Mouse (Mus musculus): ENCODE measurements at regions not wholly inside any gene's neighbourhood (a gene's known extent, or its start where the extent isn't known, plus 50 kb on each side); places are given as distances from the start of the nearest gene placed in this dataset.

DNA sequence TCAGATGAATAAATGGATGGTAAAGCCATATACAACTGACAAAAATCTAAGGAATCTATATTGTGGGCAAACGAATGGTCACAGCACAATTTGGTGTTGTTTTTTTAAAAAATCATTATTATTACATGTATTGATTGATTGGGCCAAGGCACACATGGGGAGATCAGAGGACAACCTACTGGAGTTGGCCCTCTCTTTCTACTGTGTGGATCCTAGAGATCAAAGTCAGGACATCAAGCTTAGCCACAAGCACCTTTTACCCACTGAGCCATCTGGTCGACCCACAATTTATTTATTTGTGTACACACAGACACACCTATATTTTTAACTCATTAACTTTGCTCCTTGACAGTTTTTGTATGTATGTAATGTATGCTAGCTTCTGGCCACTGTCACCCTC, 89.7 kb upstream of the Tbx3 start:
- no peak for DNase-seq (ENCODE audit: low spot score)

DNA sequence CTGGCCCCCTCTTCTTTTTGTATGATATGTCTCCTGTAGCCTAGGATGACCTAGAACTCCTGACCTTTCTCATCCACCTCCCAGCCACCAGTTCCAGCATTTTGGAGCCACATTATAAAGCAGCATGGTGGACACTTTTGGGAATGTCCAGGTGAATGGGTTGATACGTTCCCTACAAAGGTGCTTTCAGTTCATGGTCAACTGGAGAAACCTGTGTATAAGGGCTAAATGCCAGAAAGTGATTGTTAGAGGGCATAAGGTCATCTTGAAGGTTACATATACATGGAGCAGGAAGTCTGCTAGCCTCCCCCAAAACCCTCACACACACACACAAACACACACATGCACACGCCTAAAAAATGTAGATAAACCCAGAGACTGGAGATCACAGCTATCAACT, 86.1 kb upstream of the Tbx3 start:
- DNase-seq (ENCODE audit: low spot score): no peak

DNA sequence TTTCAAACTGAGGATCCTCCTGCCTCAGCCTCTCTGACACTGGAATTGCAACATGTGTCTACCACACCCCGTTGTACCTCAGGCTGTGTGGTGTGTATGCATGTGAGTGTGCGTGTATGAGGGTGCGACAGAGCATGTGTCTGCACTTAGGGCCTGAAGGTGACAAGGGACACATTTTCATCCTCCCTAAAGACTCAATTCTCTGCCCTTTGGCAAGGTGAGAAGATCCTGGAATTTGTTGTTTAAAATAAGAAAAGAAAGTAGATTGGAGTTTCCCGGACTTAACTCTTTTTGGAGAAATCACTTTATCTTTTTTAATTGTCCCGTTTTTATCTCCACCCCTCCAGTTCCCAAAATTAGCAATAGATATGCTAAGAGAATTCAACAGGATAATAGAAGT, 85.6 kb upstream of the Tbx3 start:
- no peak for DNase-seq (ENCODE audit: low spot score)

DNA sequence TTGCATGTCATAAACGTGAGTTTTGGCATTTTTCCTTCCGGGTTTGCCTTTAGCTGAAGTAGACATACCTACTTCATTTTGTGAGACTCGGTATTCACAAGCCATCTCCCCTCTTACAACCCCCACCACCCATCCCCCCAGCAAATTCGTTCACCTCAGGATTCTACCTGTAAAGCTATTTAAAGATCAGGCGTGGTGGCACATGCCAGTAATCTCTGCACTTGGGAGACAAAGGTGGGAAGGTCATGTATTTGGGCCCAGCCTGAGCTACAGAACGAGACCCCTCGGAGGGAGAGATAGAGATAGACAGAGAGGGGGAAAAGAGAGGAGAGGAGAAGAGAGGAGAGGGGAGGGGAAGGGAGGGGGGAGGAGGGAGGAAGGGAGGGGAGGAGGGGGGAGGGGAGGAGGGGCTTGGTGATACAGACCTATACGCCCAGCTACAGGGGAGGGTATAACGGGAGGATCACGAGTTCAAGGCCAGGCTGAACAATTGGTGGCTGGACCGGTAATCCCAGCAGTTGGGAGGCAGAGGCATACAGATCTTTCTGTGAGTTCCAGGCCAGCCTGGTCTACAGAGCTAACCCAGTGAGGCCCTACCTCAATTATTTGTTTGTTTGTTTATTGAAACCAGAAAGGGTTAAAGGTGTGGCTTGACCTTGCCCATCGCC, 83.9 kb upstream of the Tbx3 start:
- no peak for DNase-seq (ENCODE audit: low spot score)

DNA sequence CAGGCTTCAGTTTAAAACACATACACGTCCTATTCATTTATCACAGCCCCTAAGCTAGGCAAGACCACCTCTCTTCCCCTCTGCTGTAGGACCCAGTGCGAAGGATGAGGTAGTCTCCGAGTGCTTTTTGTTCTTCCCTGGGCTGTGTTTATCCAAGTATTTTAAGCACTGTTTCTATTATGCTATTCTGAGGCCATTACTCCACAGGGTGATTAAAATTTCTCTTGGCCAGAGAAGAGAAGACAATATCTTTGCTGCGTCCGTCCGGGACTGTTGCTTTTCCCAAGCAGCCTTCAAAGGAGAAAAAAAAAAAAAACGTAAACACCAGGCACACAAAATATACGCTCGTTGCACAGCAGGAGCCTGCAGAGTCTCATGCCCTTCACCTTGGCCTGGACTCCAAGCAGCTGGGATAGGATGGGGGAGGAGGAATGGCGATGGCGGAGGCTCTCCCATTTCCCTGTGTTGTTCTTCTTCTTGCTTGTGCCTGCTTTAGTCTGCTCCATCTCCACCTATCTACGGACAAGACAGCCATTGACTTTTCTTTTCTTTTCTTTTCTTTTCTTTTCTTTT, 83.1 kb upstream of the Tbx3 start:
- DNase-seq (ENCODE audit: low spot score): no peak

DNA sequence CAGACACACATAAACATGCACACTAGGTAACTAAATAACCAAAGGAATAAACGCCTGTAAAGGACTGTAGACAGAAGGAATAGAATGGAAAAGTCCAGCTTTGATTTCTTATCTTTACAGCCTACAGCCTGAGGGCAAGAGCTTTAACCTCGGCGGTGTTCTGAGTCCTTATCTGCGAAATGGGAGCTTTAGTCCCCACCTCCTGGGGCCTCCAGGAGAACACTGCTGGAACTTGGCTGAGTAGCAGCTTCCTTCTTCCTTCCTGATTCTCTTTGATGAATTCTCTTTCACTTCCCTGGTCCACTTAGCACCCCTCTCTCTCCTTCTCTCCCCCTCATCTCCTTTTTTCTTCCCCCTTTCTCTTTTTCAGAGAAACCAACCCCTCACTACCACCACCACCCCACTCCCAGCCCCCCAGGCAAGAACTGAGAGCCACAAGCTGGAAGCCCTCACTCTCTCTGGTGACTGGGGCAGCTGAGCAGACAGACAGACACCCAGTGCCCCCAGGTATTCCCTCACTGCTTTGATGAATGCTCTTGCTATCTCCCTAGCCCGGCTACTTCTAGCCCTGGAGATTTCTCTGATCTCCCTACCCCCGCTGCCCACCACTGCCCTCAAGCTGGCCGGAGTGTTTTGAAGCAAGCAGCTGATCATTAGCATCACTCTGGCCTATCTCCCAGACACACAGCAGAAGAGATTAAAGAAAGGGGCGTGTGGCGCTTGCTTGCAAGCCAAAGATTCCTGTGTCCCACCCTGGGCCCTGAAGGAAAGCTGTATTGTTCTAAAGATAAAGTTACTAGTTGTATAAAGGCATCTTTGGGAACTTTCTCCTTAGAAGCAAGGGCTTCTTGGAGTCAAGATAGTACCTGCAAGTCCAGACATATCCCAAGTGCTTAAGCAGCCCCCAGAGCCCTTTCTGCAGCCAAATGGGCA, 81.9 kb upstream of the Tbx3 start:
- DNase-seq (ENCODE audit: low spot score): no peak

DNA sequence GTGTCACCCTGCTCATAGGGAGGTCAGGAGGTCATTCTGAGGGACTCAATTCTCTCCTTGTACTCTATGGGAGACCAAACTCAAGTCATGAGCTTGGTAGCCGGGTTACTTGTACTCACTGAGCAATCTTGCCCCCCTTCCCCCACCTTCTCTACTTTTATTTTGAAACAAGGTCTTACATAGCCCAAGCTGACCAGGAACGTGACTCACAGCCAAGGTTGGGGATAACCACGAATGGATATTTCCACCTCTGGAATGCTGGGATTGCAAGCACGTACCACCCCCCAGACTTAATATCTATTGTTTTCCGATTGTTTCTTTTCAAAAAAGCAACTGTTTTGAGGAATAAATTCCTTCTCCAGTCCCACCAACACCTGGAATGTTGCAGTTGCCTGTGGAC, 79.2 kb upstream of the Tbx3 start:
- no peak for DNase-seq (ENCODE audit: low spot score)

DNA sequence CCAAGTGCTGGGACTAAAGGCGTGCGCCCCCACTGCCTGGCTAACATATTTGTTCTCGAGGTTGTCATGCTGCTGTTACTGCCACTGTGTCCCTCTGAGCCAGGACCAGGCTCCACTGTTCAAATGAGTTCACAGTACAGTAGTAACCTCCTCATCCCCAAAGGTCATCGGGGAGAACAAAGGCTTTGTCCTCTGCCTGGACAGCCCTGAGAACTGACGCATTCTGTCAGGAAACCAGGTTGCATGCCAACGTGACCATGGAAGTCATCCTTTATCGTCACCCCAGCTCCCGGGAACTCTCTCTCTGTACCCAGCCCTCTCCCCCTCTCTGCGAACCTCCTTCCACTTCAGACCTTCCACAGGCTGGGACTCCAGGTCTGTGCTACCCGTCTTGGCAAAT, 77.6 kb upstream of the Tbx3 start:
- no peak for DNase-seq (ENCODE audit: low spot score)

DNA sequence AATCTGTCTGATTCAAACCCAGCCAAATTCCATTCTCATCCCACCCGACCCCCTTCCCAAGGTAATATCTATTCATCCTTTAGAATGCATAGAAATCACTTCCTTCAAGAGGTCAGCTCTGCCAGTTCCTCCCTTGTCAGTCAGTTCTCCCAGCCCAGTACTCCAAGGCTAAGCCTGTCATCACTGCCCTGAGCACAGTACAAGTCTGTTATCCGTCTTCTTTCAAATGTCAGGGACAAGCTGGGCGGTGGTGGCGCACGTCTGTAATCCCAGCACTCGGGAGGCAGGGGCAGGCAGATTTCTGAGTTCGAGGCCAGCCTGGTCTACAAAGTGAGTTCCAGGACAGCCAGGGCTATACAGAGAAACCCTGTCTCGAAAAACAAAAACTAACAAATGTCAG, 75.9 kb upstream of the Tbx3 start:
- no peak for DNase-seq (ENCODE audit: low spot score)

DNA sequence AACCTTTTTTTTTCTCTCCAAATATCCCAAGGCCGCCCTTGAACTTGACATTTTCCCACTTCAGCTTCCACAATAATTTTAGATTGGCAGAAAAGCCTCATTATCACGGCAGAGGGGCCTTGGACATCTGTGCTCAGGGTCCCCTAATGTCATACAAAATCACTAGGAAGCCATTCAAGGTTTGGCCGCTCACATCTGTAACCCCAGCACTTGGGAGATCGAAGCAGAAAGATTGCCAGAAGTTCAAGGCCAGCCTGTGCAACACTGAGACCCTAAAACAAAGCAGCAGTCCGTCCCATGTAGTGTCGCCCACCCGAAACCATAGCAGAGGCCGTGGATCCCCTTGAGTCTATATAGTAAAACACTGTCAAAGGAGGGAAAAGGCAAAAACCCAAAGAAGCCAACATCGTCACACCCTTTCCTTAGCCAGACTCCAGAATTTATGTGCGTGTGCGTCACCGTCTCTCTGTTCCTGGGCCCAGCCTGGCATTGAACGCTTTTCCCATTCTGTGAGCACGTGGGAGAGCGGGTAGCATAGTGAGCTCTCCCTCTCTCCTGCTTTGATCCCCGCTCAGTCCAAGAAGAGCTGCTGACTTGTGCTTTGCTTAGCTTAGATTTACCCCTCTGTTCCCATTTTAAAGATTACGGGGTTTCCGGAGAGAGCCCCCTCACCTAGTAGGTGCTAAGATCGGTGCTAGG, 74.0 kb upstream of the Tbx3 start:
- no peak for DNase-seq (ENCODE audit: low spot score)

DNA sequence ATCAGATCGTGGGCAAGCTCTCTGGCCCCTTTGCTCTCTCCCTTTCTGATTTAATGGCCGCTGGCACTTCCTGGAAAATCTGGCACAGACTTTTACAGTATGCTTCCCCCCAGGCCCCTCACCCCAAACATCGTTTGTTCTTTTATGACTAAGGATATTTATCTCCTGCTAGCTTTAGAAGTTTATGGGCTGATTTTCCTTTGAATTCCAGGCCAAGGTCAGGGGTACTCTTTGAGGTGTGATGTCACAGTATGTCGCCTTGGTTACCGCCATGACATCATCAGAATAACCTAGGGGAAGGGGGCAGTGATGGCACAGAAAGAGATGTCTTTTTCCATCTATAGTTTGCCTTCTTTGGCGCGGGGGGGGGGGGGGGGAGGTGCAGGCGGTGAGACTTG, 73.5 kb upstream of the Tbx3 start:
- DNase-seq (ENCODE audit: low spot score): no peak

DNA sequence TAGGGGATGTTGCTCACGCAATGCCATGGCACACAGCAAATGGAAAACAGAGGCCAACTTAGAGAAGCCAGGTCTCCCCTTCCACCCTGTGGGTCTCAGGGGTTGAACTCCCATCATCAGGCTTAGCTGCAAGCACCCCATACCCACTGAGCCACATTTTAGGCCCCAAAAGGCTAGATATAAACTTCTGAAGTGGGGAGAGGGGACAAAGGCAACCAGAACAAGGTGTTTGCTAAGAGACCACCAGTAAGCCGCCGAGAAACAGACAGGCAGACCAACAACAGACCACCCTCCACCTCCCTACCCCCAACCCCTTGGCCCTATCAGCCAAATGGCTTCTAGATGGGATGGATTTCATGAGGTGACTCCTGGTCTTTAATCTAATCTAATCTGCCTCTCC, 72.9 kb upstream of the Tbx3 start:
- DNase-seq (ENCODE audit: low spot score): no peak

DNA sequence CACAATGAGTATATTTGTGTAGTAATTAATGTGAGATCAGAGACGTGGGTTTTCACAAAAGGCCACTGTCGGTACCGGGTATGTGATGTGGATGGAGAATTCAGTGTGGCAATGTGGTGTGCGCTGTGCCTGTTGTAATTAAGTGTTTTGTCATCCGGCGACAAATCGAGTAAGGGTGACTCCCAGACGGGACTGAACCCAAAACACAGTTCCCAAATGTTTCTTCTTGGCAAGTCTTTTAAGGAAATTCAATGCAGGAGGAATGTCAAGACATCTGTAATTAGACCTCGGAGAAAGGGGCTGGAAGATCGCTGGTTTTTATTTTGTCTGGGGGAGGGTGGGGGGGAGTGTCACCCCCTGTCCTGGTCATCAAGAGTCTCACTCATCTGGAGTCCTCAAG, 72.3 kb upstream of the Tbx3 start:
- no peak for DNase-seq (ENCODE audit: low spot score)

DNA sequence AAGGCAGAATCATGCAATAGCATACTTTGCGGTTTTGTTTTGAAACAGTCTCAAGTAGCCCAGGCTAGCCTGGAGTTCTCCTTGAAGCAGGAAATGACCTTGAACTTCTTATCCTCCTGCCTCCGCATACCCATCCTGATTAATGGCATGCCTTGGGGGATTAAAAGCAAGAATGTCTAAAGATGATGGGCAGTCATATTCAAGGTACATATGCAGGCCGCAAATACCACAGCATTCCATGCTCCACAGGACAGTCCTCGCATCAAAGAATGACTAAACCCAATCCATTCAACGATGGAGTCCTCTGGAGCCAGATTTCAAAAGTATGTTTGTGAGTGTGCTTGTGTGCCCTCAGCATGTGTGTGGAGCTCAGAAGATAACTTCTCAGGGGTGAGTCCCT, 69.1 kb upstream of the Tbx3 start:
- no peak for DNase-seq (ENCODE audit: low spot score)

DNA sequence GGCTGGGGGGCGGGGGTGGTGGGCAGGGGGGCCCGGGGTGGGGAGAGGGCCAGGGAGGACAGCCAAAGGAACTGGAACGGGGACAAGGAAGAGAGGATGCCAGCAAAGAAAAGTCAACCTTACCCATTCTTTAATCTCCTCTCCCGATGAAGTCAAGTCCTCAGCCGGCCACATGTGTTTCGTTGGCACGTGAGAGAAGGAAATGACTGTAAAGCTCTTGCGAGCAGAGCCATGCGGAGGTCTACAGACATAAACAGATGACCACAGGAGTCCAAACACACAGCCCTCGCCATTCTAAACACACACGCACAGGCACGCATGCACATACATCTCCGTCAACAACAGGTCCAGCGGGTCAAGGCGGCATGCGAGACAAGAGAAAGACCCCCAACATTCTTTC, 68.5 kb upstream of the Tbx3 start:
- DNase-seq (ENCODE audit: low spot score): no peak

DNA sequence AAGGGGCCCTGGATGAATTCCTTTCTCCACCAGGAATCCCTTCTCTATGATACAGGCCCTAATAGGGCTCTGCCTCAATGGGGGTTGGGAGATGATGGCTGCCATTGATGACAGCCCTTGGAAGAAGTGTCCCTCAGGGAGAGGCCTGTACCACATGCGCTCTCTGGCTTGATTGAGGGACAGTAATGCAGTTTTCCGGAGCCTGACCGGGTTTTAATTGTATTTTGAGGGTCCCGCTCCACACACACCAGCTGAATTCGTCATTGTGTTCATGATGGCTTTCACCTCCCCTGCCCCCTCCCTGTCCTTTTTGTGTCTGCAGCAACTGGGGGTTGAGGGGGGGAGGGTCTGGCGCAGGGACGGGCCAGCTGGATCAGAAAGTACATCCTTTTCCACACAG, 65.0 kb upstream of the Tbx3 start:
- DNase-seq (ENCODE audit: low spot score): no peak

DNA sequence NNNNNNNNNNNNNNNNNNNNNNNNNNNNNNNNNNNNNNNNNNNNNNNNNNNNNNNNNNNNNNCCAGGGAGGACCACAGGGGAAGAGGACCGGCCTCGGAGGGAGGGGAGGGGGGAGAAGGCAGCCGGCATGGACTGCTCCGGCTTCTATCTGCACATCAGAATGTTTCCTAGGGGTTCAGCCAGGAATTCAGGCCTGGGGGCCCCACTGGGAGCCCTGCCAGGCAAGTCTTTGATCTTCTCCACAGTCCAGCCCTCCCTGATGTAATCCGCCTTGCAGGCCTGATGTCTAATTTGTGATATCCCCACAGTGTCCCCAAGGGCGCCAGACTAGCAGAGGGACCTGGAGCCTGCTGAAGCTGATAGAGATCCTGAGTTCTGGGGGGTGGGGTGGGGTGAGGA, 57.1 kb upstream of the Tbx3 start:
- no peak for DNase-seq (ENCODE audit: low spot score)

DNA sequence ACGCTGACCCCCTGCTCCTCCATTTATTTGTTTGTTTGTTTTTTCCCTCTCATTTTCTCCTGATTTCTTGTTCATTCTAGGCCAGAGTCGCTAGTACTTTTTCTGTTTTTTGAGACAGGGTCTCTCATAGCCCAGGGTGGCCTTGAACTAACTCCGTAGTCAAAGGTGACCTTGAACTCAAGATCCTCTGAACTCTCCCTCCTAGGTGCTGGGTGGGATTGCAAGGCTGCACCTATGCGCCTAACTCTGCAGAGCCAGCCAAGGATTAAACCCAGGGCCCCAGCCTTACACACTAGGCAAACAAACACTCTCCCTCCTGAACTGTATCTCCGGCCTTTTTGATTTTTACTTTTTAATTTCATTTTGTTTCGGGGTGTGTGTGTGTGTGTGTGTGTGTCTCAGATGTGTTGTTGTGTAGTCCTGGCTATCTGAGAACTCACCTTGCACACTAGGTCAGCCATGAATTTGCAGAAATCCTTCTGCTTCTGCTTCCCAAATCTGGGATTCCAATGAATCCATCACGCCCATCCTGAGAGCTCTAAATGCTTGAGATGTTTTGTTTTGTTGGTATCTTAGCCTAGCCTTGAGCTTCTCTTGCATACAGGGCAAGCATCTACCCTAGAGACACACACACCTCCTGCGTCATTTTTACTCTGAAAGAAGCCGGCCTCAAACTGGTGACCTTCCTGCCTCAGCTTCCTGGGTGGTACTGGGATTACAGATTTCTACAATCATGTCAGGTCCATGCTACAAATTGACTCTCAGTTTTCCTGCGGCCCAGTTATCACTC, 56.3 kb upstream of the Tbx3 start:
- no peak for DNase-seq (ENCODE audit: low spot score)

DNA sequence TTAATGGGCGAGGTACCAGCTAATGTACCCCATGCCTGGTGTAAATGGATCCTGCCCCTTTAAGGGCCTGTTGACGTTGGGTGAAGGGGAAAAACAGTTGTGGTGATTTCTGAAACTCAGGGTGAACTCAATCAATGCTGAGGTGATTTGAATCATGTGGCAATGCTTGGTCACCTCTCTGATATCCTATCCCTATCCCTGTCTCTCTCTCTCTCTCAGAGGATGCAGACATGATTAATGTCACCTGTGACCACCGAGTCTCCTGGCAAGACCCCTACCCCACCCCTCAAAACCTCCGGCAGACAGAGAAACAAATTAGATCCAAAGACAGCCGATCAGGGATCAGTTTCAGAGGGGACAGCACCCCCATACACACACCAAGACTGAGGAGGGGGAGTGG, 54.8 kb upstream of the Tbx3 start:
- no peak for DNase-seq (ENCODE audit: low spot score)

DNA sequence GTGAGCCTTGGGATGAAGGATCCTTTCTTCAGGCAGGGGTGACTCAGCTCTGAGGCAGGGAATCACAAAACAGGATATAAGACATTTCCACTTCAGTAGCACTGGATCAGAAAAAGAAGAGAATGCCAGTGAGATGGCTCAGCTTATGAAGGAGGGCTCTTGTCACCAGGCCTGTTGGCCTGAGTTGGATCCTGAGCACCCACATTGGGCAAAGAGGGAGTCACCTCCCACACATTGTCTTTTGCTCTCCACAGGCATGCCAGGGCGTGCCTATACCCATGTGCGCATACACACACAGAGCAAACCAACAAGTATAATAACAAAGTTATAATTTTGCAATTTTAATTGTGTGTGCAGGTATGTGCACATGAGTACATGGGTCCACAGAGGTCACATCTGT, 52.6 kb upstream of the Tbx3 start:
- DNase-seq (ENCODE audit: low spot score): no peak

DNA sequence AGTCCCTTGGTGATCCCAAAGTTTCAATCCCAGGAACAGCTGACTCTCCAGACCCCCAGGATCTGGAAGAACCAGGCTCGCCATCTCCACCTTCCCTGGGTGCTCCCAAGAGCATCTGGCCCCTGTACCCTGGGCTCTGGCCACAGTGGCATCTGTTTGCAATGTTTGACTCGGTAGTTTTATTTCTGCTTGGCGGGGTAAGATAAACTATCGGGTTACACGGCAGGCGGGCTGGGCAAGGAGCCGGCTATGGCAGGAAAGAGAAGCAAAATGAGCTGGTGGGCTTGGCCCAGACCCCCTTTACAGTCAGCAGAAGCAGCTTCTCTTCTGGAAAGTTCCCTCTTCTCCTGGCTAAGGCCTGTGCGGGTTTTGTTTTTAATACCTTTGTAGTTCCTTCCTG, 50.6 kb upstream of the Tbx3 start:
- DNase-seq (ENCODE audit: low spot score): no peak
